Mouse (Mus musculus) right cerebral cortex, postnatal 36 days (tissue): Measurements from ENCODE around the gene Ttc33.

Experiments
- DNase-seq, 2 experiments: peaks; one replicate each; pipeline ENCODE4 v3.0.0; 2022; ENCODE audit warnings: low spot score in 2 of 2, mixed read lengths in 1 of 2

Gene Ttc33

DNA sequence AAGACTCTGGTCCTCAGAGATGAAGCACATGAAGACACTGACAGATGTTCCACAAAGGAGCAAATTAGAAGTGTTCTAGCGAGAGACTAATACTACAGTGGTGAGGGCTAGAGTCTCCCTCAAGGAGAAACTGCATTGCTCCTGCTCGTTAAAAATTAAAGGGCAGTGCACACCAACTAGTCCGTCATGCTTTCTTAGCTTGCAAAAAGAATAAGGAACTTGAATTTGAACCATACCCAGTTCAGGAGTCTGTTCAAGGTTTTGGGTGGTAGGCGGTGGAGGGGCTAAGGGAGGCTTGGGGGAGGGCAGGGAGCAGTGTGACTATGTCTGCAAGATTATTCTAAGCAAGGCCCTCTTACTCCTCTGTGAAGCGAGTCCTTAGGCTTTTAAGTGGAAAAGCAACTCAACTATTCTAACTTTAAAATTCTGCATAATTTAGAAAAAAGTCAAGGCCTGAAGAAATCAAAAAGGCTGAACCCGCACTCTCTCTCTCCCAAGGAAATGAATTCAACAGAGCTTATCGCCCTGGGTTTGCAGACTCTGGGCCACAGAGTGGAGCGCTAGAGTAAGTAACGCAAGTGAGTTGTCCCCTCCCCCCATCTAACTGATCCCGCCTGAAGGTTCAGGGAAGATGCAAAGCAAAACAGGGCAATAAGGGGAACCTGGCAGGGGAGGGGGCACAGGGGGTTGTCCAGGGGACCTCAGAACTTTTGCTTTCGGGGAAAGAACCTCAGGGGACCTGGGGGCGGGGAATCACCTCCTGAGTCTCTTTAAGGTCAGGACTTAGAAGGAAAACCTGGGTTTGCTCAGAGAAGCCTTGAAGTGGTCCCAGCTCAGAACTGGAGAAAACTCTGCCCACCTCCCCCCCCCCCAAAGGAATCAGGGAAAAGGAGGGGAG lies 56.2 kb downstream of the Ttc33 start:
- DNase-seq, result peak in 1 of 2 experiments; percentile 14

GRCm38 (mm10) chr15:5242241-5243035 lies 57.1 kb downstream of the Ttc33 start:
- peak; percentile 15 to 23 for DNase-seq

DNA sequence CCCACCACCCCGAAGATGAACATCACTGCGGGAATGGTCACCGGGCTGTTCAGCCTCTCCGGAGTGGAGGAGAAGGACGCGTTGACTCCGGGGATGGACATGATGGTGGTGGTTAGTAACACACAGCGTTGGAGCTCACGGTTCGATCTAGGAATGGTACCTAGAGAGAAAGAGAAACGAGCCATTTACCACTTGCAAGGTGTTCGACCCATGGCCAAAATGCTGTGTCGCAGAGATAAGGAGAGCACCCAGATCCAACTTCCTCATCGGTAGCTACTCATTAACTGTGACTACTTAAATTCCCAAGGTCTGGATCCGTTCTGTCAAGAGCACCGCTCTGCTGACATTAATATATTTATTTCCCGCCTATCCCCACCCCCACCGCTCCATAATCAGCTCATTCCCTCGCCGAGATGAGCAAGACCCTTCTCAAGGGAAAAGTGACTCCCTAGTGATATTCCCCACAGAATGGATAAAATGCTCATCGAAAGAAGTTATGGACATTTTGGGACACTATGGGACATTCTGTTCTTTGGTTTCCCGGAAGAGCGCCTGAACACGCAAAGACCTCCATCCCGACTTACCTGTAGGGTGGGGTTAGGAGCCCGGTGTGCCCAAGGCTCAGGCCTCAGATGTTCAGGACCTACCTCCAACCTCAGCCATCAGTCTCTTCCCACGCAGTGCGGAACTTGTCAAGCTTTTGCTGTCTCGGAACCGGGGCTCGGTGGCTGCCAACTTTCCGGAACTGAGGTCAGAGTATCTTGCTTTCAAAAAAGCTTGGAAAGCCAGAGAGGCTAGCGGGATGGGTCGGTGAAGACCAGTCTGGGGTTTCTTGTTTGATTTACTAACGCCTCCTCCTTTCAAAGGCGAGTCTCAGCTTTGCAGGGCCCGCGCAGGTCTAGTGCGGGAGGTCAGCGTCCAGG lies 58.0 kb downstream of the Ttc33 start:
- DNase-seq, result no peak

GRCm38 (mm10) chr15:5243959-5244905 lies 58.9 kb downstream of the Ttc33 start, which contains the start of gene Ptger4:
Ptger4 (minus strand) TSS chr15:5244187.
- peak; percentile 67 to 71 for DNase-seq

GRCm38 (mm10) chr15:5250182-5250581 lies 64.9 kb downstream of the Ttc33 start:
- DNase-seq, result no peak

DNA sequence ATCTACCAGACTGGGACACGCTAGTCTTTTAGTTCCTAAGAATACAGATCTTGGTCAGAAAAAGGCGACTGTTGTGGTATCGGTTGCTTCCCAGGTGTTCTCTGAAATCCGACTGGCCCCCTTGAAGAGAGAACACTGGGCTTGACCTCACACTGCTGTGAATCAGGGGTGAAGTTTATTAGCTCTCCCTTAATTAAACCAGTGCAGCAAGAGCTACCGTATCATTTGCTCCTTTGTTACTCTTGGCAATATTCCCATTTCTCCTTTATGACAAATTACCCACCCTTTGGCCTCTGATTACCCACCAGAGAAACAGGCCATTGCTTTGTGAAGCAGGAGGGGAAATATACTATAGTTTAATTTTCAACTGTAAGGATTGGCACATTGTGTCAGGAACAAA lies 74.9 kb downstream of the Ttc33 start:
- DNase-seq, result no peak

- DNase-seq, result no peak
These were observed 75.7 kb downstream of the Ttc33 start for GRCm38 (mm10) chr15:5261004-5261403.

DNA sequence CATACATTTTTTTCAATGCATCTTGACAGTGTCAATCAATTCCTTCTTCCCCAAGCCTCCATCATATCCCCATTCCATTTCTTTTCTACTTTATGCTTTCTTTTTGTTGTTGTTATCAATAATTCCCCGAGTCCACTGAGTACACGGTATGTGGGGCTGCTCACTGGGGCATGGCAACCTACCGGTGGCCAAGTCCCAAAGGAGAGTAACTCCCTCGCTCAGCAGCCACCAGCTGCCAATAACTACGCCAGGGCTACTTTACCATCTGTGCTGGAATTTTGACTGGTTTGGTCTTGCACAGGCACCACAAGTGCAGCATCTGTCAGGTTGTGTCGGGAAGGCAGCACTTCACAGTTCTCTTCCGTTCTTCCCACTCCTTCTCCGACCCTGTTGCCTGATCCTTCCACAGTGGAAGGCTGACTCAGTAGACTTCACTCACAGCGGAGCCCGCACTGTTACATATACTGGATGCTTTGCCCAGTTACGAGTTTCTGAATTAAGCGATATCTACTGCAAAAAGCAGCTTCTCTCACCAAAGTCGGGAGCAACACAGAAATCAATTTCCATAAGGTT lies 76.9 kb downstream of the Ttc33 start:
- no peak for DNase-seq

DNA sequence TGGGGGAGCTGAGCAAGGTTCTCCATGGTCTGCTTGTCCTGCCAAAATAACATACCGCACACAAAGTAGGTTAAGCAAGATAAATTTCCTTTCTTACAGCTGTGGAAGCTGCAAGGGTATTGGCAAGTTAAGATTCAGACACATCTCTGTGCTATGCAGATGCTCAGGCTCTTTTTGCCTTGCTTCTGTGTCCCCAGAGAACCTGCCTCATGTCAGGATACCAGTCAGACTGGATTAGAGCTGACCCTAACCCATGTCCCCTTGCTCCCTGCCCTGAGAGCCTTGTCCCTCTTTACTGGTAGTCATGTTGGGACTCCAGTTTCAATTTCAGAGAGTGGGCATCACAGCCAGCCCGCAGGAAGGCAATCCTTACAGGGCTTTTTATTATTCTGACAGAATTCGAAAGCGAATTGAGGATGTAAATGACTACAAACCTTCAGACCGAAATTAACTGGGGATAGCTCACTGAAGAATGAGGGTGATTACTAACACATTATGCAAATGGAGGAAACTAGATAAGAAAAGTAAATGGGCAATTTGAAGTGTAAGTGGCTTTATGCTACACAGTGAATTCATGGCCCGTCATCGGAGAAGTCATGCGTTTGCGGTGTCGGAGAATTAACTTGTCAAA lies 77.7 kb downstream of the Ttc33 start:
- DNase-seq, result no peak

DNA sequence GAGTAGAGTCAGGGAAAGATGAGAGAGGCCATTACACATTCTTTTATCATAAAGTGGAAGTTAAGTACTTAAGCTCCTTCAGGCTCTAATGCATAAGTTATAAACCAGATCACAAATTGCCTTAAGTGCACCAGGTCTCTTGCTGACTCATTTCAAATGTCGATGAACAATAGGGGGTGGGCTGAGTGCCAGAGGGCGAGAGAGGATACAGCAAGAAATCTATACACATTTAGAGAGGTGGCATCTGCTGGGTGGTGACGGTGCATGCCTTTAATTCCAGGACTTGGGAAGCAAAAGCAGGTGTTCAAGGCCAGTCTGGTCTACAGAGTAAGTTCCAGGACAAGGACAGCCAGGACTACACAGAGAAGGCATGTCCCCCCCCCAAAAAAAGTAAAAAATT lies 80.8 kb downstream of the Ttc33 start:
- DNase-seq, result no peak
